Mouse (Mus musculus) C2C12 (cell line): ENCODE measurements around the gene Atxn7l1.

Experiments
- CTCF ChIP-seq: IDR thresholded peaks from one replicate; pipeline ENCODE4 v1.5.1; 2011; ENCODE audit not compliant: control insufficient read depth, insufficient read depth, insufficient read length
- MAX ChIP-seq: IDR thresholded peaks from one replicate; pipeline ENCODE4 v1.6.1; 2011; ENCODE audit warnings: mild to moderate bottlenecking, control low read depth
- MYOD1 ChIP-seq: IDR thresholded peaks from one replicate; pipeline ENCODE4 v1.6.1; 2011; ENCODE audit warnings: low read depth; ENCODE audit not compliant: control insufficient read depth, insufficient read length
- MYOG ChIP-seq: IDR thresholded peaks from one replicate; pipeline ENCODE4 v1.6.1; 2011; ENCODE audit not compliant: control insufficient read depth, insufficient read length; ENCODE audit errors: extremely low read depth

DNA sequence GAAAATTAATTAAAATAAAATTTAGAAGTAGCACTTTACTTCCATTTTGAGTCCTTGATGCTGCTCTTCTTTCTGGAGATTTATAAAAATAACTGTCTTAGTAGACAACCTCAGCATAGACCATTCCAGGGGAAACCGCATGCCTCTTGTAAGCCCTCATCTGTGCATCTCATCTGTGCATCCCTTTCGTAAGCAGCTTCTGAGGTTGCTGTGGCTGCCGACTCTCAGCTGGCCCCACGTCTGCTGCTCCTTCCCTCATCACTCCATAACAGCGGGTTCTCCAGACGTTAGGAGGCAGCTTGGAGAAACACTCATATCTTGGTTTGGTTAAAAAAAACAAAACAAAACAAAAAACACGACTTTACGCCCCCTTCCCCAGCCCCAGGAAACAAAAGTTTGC is 47.7 kb downstream of the Atxn7l1 start:
- TF ChIP-seq CTCF (no peak), MAX (no peak), MYOG (no peak), MYOD1 (no peak)
